Mouse (Mus musculus) neutrophil, adult 83 days (primary cell): Measurements from ENCODE around the gene Btbd7. TPM values are rescaled to one million over a fixed set of nuclear protein-coding genes. Genes with fewer than 3 reads are reported as not detected.

Experiments
- total RNA-seq, 2 experiments: library from RNA; stranded (reverse); gene quantifications; one replicate each; pipeline ENCODE4 v1.2.4; 2023

Gene Btbd7
- 10 to 100 TPM; 28.3 to 32.9 TPM for total RNA-seq

GRCm38 (mm10) chr12:102878031-102878823 is at the start of gene Btbd7:
TSS of gene Btbd7 (minus strand) at chr12:102878471.

GRCm38 (mm10) chr12:102899091-102899490 is 20.8 kb upstream of the Btbd7 start, which contains the start of gene Cox8c:
TSS of gene Cox8c (plus strand) at chr12:102899316.

GRCm38 (mm10) chr12:102758403-102758756 is 119.9 kb downstream of the Btbd7 start, which contains the start of gene Gm20604:
TSS of gene Gm20604 (minus strand) at chr12:102758672.

GRCm38 (mm10) chr12:102757689-102758402 is 120.4 kb downstream of the Btbd7 start, which contains the start of the genes Gm28051, Gon7 and Ubr7:
TSS of gene Gm28051 (minus strand) at chr12:102757765.
TSS of gene Gon7 (minus strand) at chr12:102757803.
TSS of gene Ubr7 (plus strand) at chr12:102757967.

GRCm38 (mm10) chr12:102743589-102744574 is 134.4 kb downstream of the Btbd7 start, which contains the start of the genes Moap1 and Tmem251:
TSS of gene Moap1 (minus strand) at chr12:102743661.
TSS of gene Tmem251 (plus strand) at chr12:102743762.

Other genes starting within 250 kb of the Btbd7 start
- gene Itpk1, start 173.5 kb downstream of the Btbd7 start, total RNA-seq, result 10 to 100 TPM; 29.7 to 31.6 TPM
- gene Moap1, start 134.8 kb downstream of the Btbd7 start, total RNA-seq, result 10 to 100 TPM; 11.5 to 12.0 TPM
- gene Tmem251, start 134.7 kb downstream of the Btbd7 start, total RNA-seq, result 10 to 100 TPM; 12.8 to 13.3 TPM
- not detected for gene Gm28051, start 120.7 kb downstream of the Btbd7 start, total RNA-seq
- 10 to 100 TPM; 13.4 to 22.7 TPM for gene Gon7, start 120.7 kb downstream of the Btbd7 start, total RNA-seq
- gene Ubr7, start 120.5 kb downstream of the Btbd7 start, total RNA-seq, result 10 to 100 TPM; 14.1 to 18.0 TPM
- 1 to 10 TPM; 4.6 to 4.9 TPM for gene Gm20604, start 119.8 kb downstream of the Btbd7 start, total RNA-seq
- gene Cox8c, start 20.8 kb upstream of the Btbd7 start, total RNA-seq, result not detected
- gene Unc79, start 70.4 kb upstream of the Btbd7 start, total RNA-seq, result not detected